Mouse (Mus musculus) G1E (cell line): ENCODE measurements around the gene Kcnip3.

ENCODE experiments used
- CTCF ChIP-seq: IDR thresholded peaks from 2 replicates; pipeline ENCODE4 v1.5.1; 2012; ENCODE audit warnings: low read depth, low read length, inconsistent platforms, mixed read lengths
- GATA1 ChIP-seq: IDR thresholded peaks from 2 replicates; pipeline ENCODE4 v1.6.1; 2012; ENCODE audit warnings: borderline replicate concordance, low read length, inconsistent platforms, mixed read lengths
- POLR2AphosphoS5 ChIP-seq: IDR thresholded peaks from 2 replicates; pipeline ENCODE4 v1.6.1; 2012; ENCODE audit warnings: low read depth, low read length, inconsistent platforms; ENCODE audit not compliant: insufficient replicate concordance
- TAL1 ChIP-seq: conservative IDR thresholded peaks from 2 replicates; pipeline ENCODE4 v1.6.1; 2012; ENCODE audit warnings: low read depth, low read length, inconsistent platforms, mixed read lengths

GRCm38 (mm10) chr2:127548342-127549074 is 26.6 kb upstream of the Kcnip3 start:
- TF ChIP-seq CTCF: no peak
- TF ChIP-seq TAL1: no peak
- no peak for TF ChIP-seq GATA1
- no peak for TF ChIP-seq POLR2AphosphoS5
